Mouse (Mus musculus) thymus, postnatal 14 days (tissue): Measurements from ENCODE around the gene Cd93.

Experiments
- DNase-seq: peaks from one replicate; pipeline ENCODE4 v3.0.0; 2021

Cd93 gene

DNA sequence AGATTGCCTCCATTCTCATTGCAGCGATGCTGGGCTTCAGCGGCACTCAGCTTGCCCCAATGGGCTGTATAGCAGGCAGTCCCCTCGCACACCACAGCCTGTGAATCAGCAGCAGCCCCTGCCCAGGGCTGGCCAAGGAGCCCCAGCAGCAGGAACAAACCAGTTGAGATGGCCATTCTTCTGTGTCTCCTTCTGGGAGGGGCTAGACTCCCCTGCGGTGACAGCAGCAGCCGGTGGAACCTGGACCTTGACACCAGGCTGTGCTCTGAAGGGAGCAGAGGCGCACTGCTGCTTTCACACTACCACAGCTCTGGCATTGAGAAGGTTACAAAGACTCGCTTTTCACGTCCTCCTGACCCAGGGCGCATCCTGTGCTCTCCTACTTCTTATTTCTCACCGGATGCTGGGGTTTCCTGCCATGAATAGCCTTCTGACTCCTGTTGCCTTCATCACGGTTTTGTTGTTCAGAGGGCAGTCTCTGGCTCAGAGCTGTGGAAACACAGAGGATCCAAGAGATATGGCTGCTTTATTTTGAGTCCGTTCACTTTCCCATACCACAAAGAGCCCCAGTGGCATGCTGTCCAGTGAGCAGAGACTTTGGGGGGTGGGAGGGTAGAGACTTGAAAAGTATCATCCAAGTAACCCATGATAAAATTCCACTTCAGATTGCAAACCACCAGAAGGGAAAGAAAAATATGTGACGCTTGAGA, at the start of gene Cd93:
Cd93 (minus strand) TSS at position 315 of the 710 bp plus-strand sequence.
- peak; percentile 47 for DNase-seq

DNA sequence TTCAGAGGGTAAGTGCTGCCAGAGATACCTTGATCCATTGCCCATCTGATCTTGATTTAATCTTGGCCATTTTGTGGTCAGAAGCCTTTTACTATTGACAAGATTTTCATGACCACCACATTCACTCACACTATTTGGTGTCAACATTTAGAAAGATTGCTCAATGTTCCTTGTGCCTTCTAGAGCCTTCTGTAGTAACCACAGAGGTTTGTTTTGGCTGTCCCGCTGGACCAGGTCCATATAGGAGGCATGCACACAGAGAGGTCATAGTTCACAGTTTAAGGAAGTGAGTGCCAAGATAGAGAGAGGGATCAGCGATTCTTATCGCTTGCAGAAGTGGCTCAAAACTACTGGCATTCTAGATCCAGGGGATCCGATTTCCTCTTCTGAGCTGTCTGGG, 48.7 kb upstream of the Cd93 start:
- no peak for DNase-seq

DNA sequence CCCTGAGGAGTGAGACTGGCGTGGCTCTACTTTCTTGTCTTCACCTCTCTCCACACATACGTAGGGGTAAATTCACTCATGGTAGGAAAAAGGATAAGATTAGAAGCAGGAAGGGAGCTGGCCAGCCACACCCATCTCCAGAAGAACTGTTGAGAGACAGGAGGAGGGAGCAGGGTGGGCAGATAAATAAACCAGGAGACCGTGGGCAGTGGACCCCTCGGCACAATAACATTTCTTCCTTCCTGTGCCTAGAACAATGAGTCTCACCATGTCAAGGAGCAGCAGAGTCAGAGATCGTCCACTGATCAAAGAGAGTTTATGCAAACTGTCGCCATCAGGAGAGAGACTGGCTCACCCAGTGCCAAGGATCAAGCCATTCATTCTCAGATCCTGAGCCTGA, 46.8 kb upstream of the Cd93 start:
- no peak for DNase-seq

DNA sequence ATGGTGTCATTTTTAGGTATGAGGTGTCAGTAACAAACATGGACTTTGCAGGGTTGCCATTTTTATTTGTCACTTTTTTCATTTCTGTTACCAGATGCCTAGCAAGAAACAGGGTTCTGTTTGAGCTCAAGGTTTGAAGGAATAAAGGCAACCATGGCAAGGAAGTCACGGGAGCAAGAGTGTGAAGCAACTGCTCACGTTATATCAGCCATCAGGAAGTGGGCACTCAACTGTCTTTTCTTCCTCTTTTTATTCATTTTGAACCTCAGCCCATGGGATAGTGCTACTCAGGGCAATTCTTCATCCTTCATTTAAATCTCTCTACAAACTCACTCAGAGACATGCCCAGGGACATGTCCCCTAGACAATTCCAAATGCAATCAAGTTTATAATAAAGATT, 45.5 kb upstream of the Cd93 start:
- no peak for DNase-seq

DNA sequence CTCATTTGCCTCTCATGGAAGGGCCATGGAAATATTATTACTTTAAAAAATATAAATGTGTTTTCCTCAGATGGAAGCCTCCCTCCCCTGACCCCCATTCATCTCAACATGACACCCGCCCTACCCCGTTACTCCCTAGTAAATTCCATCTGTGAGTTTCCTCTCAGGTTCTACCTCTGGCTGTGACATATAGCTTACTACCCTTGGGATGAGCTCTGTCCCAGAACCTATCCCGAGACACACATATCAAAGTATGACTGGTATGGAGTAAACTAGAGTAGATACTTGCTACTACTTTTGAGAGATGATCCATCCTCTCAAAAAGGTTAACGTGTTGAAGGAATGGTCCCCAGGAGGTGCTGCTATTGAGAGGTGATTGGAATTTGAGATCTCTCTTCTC, 42.2 kb upstream of the Cd93 start:
- no peak for DNase-seq

DNA sequence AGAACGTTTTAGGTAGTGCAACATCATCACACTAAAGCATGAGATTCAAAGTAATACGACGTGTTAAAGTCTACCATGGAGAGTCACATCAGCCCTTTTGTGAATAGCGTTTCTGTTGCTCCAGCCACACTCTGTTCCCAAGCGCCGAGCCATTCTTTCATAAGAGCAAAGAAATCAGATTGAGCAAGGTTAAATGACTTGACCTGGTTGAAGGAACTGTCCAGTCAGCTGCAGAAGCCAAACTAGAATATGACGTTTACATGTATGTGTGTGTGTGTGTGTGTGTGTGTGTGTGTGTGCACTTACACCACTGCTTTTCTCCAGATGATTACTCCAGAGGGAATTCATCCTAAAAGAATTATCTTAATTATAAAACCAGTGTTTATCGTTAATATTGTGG, 37.0 kb upstream of the Cd93 start:
- DNase-seq, result no peak

DNA sequence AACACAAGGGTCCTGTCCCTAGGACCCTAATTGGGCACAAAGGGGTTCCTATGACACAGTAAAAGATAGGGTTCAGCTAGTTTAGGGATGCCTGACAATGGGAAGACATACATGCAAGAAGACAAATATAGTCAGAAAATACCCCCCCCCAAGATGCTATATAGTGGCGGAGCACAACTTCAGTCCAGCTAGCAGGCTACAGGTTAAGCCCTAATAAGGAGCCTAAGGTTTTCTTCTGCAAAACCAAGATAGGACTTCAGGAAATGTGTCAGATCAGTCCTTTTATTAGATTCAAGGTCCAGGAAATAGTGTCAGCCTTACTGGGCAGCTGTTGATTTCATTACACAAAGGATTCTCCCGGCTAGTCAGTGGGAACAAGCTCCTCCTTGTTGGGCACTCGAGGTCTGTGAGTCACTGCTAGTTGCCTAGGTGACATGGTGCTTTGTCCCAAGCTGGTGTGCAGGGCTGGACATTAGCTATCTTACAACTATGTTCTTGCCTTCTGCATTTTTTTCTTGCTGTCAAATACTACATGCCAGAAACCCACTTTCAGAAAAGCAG, 34.9 kb upstream of the Cd93 start:
- DNase-seq, result no peak

DNA sequence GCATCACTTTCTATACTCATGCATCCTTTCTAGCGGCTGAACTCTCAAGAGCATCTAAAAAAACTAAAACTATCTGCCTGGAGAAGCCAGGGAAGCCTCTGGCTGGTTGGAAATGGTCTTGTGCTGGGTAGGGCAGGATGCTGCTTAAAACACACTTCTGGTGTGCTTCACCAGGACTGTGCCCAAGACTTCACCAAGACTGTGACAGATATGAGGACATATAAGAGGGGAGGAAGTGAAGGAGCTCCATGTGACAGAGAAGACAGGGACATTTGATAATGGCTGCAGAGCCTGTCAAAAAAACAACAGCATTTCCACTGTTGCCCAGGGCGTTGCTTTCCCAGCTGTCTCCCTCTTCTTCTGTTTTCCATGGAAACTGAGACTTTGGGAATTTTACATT, 34.0 kb upstream of the Cd93 start:
- no peak for DNase-seq

DNA sequence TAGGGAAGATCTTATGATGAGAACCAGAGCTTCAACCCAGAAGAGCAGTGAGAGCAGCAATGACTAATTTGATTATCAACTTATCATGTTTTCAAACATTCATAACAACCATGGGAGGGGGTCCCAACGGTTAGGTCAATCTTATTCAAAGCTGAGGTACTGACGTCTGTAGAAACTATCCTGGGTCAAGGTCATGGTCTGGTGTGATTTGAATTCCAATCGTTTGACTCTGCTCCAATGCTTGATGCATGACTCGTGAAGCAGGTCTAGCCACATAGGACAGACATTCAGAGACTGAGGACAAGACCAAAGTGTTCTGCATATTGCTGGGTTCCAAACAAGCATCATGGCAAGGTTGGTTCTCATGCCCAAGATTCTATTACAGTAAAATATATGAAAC, 33.2 kb upstream of the Cd93 start:
- no peak for DNase-seq

DNA sequence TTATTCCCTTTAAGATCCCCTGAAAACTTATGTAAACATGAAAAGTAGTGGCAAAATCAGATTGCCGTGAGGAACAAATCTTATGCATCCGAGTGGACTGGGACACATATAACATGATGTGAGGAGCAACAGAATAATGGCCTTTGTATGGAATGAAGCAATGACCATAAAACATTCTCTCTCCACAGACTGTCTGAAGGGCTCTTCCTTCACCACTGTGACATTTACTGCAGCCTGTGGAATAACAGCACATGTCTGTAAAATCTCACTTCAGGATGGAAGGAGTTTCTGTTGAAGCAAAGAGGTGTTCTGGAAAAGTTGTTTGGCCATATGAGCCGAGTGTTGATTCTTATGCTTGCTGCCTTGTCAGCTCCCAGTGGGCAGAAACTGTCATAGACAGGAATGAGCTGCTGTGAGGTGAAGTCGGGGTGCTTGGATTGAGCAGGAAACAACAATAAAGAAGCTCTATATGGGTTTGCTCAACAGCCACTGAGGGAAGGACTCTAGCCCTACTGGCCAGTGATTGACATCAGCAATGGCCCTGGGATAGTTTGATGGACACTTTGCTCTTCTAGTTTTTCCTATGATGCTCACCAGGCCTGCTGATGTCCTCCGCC, 32.6 kb upstream of the Cd93 start:
- no peak for DNase-seq

DNA sequence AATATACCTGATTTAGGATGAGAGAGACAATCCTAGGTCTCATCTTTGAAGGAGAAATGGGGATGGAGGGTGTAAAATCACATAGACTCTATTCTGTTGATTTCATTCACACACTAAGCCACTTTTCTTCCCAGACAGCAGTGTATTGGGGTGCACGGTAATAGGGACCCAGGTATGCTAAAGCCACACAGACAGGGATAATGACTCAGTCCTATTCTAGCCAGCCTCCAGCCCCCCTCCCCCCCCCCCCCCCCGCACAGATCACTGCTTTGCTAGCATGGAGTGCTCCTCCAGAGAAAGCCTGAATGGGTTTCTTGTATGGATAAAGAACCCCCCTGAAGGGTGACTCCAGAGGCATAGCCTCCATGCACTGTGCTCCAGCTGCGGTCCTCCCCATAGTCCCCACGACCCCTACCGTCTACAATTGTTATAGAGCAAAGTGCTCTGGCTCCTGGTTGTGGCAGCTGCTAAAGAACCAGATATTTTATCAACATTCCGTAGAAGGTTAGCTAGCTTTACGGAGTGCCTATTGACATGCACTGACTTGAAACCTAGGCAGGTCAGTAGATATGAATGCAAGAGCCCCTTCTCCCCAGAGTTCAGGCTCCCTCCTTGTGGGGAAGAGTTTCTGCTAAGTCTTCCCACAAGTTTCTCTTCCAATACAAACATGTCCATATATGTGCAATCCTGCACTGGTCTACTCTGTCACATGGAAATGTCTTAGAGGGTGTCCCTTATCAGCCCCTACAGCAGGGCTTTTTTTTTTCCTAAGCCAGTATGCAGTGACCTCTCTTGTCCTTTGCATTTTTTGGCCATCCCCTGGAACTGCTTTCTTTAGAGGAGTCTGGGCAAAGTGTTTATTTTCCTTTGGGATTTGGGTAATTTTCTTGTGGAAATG, 26.2 kb upstream of the Cd93 start:
- DNase-seq, result no peak

DNA sequence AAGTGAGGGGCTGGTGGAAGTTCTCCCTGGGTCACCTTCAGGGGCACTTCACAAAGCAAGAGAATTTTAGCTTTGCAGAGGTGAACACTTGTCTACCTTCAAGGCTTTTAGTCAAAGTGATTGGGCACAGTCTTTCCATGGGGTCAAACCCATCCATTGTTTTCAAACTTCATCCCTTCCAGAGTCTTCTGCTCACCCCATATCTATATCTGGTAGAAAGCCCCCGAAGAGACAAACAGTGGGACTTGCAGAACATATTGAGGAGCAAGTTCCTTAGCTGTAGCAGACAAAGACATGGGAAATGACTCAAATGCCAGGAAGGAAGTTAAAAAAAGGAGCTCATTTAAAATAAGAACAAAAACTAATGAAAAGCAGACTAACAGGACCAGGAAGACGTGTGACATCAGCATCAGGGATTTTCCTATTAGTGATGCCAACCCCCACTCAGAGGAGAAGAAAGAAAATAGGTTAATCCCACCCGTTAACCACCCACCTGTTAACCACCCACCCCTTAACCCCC, 24.6 kb upstream of the Cd93 start:
- DNase-seq, result no peak

DNA sequence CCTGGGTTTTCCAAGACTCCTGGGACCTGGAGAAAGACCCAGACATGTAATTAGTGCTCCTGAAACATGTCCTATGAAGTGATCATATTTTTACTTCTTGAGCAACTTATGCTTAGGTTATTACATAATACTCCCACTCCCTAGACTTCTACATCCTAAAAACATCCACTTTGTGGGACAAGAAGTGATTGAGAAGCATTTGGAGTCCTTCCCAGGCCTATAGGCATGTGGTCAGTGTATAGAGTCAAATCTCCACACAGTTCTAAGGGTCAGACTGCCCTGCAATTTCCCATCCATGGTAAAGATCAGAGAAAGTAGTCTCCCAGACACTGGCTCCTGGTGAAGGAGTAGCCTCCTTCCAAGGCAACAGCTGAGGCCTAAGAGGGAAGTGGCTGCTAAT, 12.0 kb upstream of the Cd93 start:
- DNase-seq, result no peak

DNA sequence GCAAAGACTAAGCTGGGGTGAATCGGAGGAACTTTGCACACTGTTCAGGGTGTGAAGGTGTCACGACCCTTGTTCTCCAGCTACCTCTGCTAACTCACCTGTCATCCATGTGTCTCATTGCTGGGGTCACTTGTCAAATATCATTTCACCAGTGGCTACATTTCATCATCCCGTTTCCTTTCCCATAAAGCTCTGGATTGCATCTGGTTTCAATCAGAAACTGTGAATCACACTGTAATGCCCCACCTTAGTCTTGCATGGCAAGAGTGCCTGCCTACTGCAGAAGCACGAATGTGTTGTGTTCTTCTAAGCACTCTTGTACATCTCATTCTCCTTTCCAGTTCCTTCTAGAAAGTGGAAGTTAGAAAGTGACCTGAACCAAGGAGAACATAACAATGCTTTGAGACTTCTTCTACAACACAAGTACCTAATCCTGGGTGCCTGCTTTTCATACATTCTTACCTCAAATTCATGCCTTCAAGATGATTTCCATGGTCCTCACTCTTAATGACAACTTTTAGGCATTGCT, 10.7 kb upstream of the Cd93 start:
- no peak for DNase-seq

DNA sequence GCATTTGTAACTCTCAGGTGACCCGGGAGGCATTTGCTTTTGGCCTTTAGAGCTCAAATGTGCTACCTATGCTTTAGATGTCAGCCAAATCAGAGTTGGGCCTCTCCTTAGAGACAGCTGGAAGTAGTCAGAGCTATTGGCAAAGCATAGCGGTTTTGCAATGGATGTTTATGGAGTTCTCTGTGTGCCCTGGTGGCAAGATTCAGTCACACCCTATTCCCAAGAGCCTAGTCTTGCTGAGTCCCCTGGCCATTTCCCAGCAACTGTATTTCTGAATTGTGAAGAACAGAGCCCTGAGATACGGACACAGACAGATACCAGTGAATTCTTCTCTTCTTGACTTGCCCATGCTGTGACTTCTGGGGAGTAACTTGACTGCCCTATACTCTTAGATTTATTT, 9.7 kb upstream of the Cd93 start:
- DNase-seq, result no peak

DNA sequence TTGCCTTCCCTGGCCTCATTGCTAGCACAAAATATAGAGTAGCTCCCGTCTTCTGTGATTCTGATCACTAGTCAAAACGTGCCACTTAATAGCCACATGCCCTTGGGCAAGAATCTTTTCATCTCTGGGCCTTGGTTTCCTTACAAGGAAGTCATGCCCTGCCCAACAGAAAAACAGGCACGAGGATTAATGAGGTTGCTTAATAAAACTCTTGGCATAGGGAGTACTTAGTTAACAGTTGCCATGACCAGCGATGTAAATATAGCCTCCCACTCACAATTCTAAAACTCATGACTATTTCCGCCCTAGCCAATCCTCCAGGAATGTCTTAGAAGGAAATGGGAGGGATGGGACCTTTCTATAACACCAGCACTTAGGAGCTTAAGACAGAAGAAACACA, 8.1 kb upstream of the Cd93 start:
- no peak for DNase-seq

DNA sequence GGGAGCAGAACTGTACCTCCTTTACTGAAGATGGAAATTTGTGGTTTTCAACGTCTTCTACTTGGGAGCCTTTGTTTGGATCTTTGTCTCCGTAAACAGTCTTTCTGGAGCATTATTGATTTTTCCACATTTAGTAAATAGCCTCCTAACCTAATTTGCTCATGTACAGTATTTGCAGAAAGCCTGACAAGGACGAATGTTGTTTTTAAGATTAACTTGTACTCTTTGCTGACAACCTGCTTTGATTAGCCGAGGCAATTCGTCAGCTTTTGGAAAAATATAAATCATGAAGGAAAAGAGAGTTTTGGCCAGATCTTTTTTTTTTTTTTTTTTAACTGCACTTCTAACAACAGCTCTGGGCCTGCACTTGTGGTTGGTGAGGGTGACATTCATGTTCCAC, 7.3 kb upstream of the Cd93 start:
- DNase-seq, result no peak

DNA sequence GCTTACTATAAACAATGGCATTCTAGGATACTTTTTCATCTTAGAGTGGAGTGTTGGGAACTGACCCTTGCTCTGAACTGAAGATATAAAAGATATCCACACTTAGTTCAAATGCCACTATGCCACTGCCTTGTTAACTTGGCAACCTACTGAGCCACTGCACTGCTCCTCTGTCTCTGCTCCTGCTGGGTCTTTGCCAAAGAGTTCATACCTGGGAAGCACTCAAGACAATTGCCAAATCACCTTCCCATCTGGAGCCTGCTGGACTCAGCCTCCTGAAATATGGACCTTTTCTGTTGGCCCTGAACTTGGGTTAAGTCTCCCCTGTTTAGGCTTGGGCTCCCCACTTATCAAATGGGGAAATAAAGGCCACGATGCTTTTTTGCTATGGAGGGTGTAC, 6.3 kb upstream of the Cd93 start:
- DNase-seq, result no peak

DNA sequence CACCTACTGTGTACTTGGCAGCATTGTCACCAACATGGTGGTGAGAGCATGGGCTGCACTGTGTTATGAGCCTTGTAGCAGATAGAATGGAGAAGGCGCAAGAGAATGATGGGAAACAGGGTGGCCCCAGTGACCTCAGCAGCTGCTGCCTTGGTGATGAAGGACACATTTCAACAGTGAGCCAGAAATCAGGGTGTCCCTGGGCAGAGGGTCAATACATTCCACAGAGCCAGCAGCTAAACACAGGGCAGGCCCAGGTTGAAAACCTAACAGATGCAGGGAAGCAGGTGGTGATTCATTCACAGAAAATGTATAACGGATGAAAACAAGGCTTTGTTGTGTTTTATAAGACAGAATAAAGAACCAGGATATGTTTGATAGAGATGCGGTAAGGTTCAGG, 3.1 kb upstream of the Cd93 start:
- DNase-seq, result no peak

DNA sequence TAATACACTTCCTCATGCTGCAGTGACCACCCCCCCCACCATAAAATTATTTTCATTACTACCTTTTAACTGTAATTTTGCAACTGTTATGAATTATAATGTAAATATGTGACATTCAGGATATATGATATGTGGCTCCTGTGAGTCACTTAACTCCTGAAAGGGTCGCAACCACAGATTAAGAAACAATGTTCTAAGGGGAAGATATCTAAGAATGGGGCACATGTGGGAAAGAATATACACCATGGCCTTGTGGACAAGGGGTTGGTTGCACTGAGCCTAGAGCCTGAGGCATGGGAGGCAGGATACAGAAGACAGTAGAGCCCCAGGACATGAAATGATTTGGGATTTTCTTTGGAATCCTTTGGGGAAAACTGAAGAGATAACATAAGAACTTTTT, 2.3 kb upstream of the Cd93 start:
- no peak for DNase-seq

DNA sequence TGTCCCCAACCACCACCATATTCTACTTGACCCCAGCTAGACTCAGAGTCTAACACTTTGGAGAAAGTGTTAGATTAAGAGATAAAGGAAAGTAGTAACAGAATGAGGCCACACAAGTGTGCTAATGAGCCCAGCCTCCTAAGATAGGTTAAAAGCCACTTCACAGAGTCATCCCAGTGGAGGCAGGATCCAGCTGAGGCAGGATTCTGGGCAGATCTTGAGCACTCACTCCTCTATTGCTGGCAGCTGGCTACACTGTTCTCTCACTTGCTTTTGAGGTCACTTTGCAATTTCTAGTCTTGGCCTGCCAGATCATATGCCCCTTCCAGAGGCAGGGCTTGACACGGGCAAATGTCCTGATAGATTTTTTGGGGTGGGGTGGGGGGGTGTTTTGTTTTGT, 1.1 kb upstream of the Cd93 start:
- DNase-seq, result no peak

DNA sequence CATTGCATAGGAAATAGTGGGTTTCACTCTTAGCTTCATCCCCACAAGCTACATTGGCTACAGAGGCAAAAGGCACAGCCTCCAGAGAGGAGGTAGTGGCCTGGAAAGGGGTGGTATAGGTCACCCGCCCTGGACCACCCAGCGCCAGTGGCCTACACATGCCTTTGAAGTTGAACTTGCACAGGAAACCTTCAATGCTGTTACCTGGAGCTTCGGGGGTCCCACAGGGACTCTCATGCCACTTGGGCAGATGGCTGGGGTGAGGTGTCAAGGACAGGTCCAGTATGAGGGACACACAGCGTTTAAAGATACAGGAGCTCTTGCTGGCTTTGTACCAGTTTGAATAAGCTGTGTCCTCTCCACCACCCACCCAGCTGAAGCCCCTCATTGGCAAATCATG, 653 bp downstream of the Cd93 start:
- DNase-seq, result peak; percentile 12

DNA sequence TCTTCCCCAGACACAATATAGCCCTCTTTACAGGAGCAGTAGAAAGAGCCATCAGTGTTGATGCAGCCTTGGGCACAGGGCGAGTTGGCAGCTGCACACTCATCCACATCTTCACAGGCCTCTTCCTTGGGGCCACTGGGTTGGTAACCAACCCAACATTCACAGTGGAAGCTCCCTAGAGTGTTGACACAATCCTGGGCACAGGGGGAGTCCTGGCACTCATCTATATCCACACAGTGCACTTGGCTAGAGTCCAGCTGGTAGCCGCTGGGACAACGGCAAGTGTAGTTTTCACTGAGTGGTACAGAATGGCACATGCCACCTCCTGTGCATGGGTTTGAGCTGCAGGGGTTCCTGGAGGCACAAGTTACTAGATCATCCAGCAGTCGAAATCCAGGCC, 1.2 kb downstream of the Cd93 start:
- DNase-seq, result no peak
